12 mouse cellular contexts compared by ENCODE assay signal in genomic region chr11:95354228-95354944, GRCm38 (mm10). TPM values are rescaled to one million over a fixed set of nuclear protein-coding genes. Genes with fewer than 3 reads are reported as not detected.
DNase-seq lines count a peak whose midpoint lies in the region; ATAC-seq and TF ChIP-seq lines count a peak whose summit lies in the region.
"Had no signal": no experiment of that assay in that cellular context is flagged by ENCODE, and none has a peak within 500 bp of the region (broad histone marks: within the 10 kb centered on the region; RNA-seq: fewer than 3 reads in every experiment).

No protein-coding gene starts in this region.

- peaks cover 100% of the 10 kb centered on the region for H3K36me3 ChIP-seq in erythroblast, embryonic 14.5 days (ENCODE audit: control insufficient read depth)
- H3K36me3 ChIP-seq in spleen, adult 2 months (ENCODE audit: control insufficient read depth, insufficient read depth, low read length): no peaks in the 10 kb centered on the region
- H3K36me3 ChIP-seq in liver, postnatal 0 days (replicated peaks; ENCODE audit: insufficient read depth, low read length): peaks cover 48% of the 10 kb centered on the region

- no peaks in the 10 kb centered on the region for H3K9me3 ChIP-seq in erythroblast, embryonic 14.5 days (ENCODE audit: control insufficient read depth, low read length)
- H3K9me3 ChIP-seq in liver, postnatal 0 days (ENCODE audit: low read length): no peaks in the 10 kb centered on the region

- H3K4me3 ChIP-seq in erythroblast, embryonic 14.5 days (replicated peaks): peak overlapping the region; percentile 60
- peak overlapping the region; percentile 39 for H3K4me3 ChIP-seq in spleen, adult 2 months (ENCODE audit: extremely low read depth, insufficient read depth, insufficient read length)
- peak overlapping the region; percentile 7 for H3K4me3 ChIP-seq in liver, postnatal 0 days (ENCODE audit: low read depth, low read length)
- H3K4me3 ChIP-seq: myocyte had no signal

- TF ChIP-seq POLR2A in spleen, adult 2 months (IDR thresholded peaks at IDR 0.05; ENCODE audit: low read depth, low read length): no peak

- H3K4me1 ChIP-seq in erythroblast, embryonic 14.5 days (ENCODE audit: control insufficient read depth): peaks cover 98% of the 10 kb centered on the region
- peaks cover 49% of the 10 kb centered on the region; the same call in 1 of the 2 replicates for H3K4me1 ChIP-seq in spleen, adult 2 months (ENCODE audit: control insufficient read depth, insufficient read depth, insufficient read length)
- peaks cover 62% of the 10 kb centered on the region for H3K4me1 ChIP-seq in liver, postnatal 0 days (ENCODE audit: insufficient read depth)

- peak overlapping the region; percentile 42 for H3K4me2 ChIP-seq in liver, postnatal 0 days (ENCODE audit: low read depth, low read length)

- no peaks in the 10 kb centered on the region for H3K27me3 ChIP-seq in erythroblast, embryonic 14.5 days (ENCODE audit: control insufficient read depth)
- H3K27me3 ChIP-seq in spleen, adult 2 months (ENCODE audit: control insufficient read depth, insufficient read depth, low read length): no peaks in the 10 kb centered on the region
- H3K27me3 ChIP-seq in liver, postnatal 0 days (ENCODE audit: insufficient read depth, low read length): no peaks in the 10 kb centered on the region

- no peak overlapping the region for H3K9ac ChIP-seq in liver, postnatal 0 days (replicated peaks)

- no peak for DNase-seq in spleen, adult 2 months (ENCODE audit: low read depth in 1 of 2, low spot score in 2 of 2)
- no peak for DNase-seq in spleen, postnatal 10 days (ENCODE audit: low spot score in 2 of 2)
- no peak for DNase-seq in liver, postnatal 0 days
- peak; percentile 37 to 56 for DNase-seq in thymus, postnatal 36 days
- no peak for DNase-seq in cerebellum, adult 9-11 months
- DNase-seq in gastrocnemius, postnatal 4 days (ENCODE audit: low spot score in 2 of 2): no peak
- DNase-seq: kidney, postnatal 14 days; lung, postnatal 10 days; retina, postnatal 1 day had no signal

- no peak for TF ChIP-seq CTCF in spleen, adult 2 months (IDR thresholded peaks at IDR 0.05; ENCODE audit: extremely low read depth, insufficient read depth, insufficient read length, insufficient replicate concordance)
- TF ChIP-seq CTCF in liver, postnatal 0 days (IDR thresholded peaks at IDR 0.05; ENCODE audit: low read depth): no peak

- peak overlapping the region; percentile 89 for H3K27ac ChIP-seq in spleen, adult 2 months (ENCODE audit: insufficient read depth, low read length)
- peak overlapping the region; percentile 88 for H3K27ac ChIP-seq in liver, postnatal 0 days (ENCODE audit: low read depth)

- TF ChIP-seq EP300 in liver, postnatal 0 days (IDR thresholded peaks at IDR 0.05; ENCODE audit: low read depth): no peak

- no peak for ATAC-seq in erythroblast, adult 5-6 weeks (replicated peaks; ENCODE audit: low FRiP score, poor library complexity, severe bottlenecking)
- ATAC-seq in liver, postnatal 0 days: no peak

- WGBS in spleen, adult 2 months: 13% methylated on average over 14 of the region's 14 CpGs
- 66% methylated on average over 14 of the region's 14 CpGs for WGBS in liver, postnatal 0 days (ENCODE audit: insufficient replicate concordance)

RNA-seq across cellular contexts. Expression of gene Fam117a, which starts 17.6 kb away (rescaled TPM):
- 184 and 248 TPM in 2 replicates for polyA plus RNA-seq in erythroblast, embryonic 14.5 days (2012)
- total RNA-seq in erythroblast, adult 5-6 weeks (2015; ENCODE audit: low replicate concordance): 321 and 423 TPM in 2 replicates
- 386 and 450 TPM in 2 replicates for total RNA-seq in erythroblast, adult 5-6 weeks (2017; ENCODE audit: low replicate concordance)
- polyA plus RNA-seq in spleen, adult 2 months (2012; rRNA removed): 123 and 142 TPM in 2 replicates
- 60.1 and 61.8 TPM in 2 replicates for polyA plus RNA-seq in liver, postnatal 0 days (2015; fragmentation: Nextera tagmentation; extraction: Ambion mirVana)
- total RNA-seq in gastrocnemius, postnatal 4 days (2021): 10 to 100 TPM; 21.1 to 24.9 TPM

RNA-seq across cellular contexts. Expression of gene Slc35b1, which starts 30.1 kb away (rescaled TPM):
- polyA plus RNA-seq in erythroblast, embryonic 14.5 days (2012): 0.78 and 0.98 TPM in 2 replicates
- 20.8 and 23.0 TPM in 2 replicates for total RNA-seq in erythroblast, adult 5-6 weeks (2015; ENCODE audit: low replicate concordance)
- total RNA-seq in erythroblast, adult 5-6 weeks (2017; ENCODE audit: low replicate concordance): 31.4 and 40.6 TPM in 2 replicates
- 40.9 and 44.9 TPM in 2 replicates for polyA plus RNA-seq in spleen, adult 2 months (2012; rRNA removed)
- polyA plus RNA-seq in liver, postnatal 0 days (2015; fragmentation: Nextera tagmentation; extraction: Ambion mirVana): 38.4 and 40.1 TPM in 2 replicates
- 10 to 100 TPM; 47.4 to 49.3 TPM for total RNA-seq in gastrocnemius, postnatal 4 days (2021)

RNA-seq across cellular contexts. Expression of gene Kat7, which starts 44.3 kb away (rescaled TPM):
- 1.3 and 1.4 TPM in 2 replicates for polyA plus RNA-seq in erythroblast, embryonic 14.5 days (2012)
- total RNA-seq in erythroblast, adult 5-6 weeks (2015; ENCODE audit: low replicate concordance): 33.8 and 39.3 TPM in 2 replicates
- total RNA-seq in erythroblast, adult 5-6 weeks (2017; ENCODE audit: low replicate concordance): 41.5 and 65.5 TPM in 2 replicates
- polyA plus RNA-seq in spleen, adult 2 months (2012; rRNA removed): 25.2 and 29.4 TPM in 2 replicates
- 16.8 and 19.4 TPM in 2 replicates for polyA plus RNA-seq in liver, postnatal 0 days (2015; fragmentation: Nextera tagmentation; extraction: Ambion mirVana)
- 10 to 100 TPM; 44.2 to 44.4 TPM for total RNA-seq in gastrocnemius, postnatal 4 days (2021)

RNA-seq across cellular contexts. Expression of gene Spop, which starts 59.5 kb away (rescaled TPM):
- polyA plus RNA-seq in erythroblast, embryonic 14.5 days (2012): 2.4 and 3.0 TPM in 2 replicates
- 38.9 and 51.9 TPM in 2 replicates for total RNA-seq in erythroblast, adult 5-6 weeks (2015; ENCODE audit: low replicate concordance)
- 43.5 and 60.1 TPM in 2 replicates for total RNA-seq in erythroblast, adult 5-6 weeks (2017; ENCODE audit: low replicate concordance)
- polyA plus RNA-seq in spleen, adult 2 months (2012; rRNA removed): 31.0 and 31.4 TPM in 2 replicates
- polyA plus RNA-seq in liver, postnatal 0 days (2015; fragmentation: Nextera tagmentation; extraction: Ambion mirVana): 42.4 and 53.2 TPM in 2 replicates
- 100 to 1,000 TPM; 191 to 194 TPM for total RNA-seq in gastrocnemius, postnatal 4 days (2021)

Comparison
In these comparisons a context has a peak if more than half of its experiments do, and no peak if none do; other contexts are left out.
1. H3K4me3 ChIP-seq: peak in every context shown above with its lines; median percentile 60 in erythroblast, embryonic 14.5 days; 39 in spleen, adult 2 months; 7 in liver, postnatal 0 days.
2. DNase-seq: peak in thymus, postnatal 36 days (2 of 2); none in spleen, adult 2 months (0 of 2), spleen, postnatal 10 days (0 of 2), liver, postnatal 0 days (single experiment), cerebellum, adult 9-11 months (single experiment) and gastrocnemius, postnatal 4 days (0 of 2).
3. RNA of gene Slc35b1, which starts 30.1 kb away (polyA plus RNA-seq): 40.9 to 44.9 TPM in spleen, adult 2 months and 38.4 to 40.1 TPM in liver, postnatal 0 days; 0.78 to 0.98 TPM in erythroblast, embryonic 14.5 days; every median in the first group is over 10 times any median in the second.